Mouse (Mus musculus) yolk sac, embryonic 10.5 days (tissue): Measurements from ENCODE around the gene Rbl1.
A peak's percentile ranks its signal among the peaks of the same experiment; 100 is the strongest.
"Not testable (repeated sequence)": the region's sequence is repeated elsewhere in the genome, so short reads cannot be mapped to it uniquely, and the experiment has no call there.

Experiments
- DNase-seq: peaks from one replicate; pipeline ENCODE4 v3.0.0-alpha.2; 2017; ENCODE audit warnings: low spot score

Rbl1 gene

DNA sequence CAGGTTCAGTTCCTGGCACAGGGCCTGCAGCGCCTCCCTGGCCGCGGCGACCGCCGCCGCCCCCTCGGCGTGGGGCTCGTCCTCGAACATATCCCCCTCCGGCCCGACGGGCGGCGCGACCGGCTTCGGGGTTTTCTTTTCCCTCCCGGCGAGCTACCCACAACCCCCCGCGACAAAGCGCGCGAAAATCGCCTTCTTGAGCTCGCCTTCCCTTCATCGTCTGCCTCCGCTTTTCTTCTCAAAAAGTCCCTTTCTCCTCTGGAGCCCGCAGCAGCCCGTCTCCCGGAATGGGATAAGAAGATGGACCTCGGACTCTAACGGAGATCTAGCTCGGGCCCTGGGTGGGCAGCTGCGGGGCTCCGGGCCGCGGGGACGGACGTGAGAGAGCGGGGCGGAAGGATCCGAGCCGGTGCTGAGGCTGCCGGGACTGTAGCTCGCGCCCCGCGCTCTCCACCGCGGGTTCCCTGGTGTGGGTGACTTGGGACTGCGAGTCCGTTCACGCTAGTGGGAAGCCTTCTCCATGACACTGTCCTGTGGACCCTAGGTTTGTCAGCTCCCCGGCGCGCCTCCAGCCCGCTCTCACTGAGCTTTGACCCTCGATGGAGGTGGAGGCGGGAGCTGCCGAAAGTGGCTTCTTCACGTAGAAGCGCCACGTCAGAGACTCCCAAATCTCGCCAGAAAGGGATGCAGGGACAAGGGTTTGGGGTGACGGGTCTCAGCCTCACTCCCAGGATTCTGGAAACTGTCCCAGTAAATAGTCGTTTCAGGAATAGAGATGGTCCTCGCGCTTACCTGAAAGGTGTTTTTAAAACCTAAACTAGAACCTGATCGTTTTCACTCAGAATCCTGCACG is at the start of gene Rbl1:
Gene Rbl1 (minus strand): TSS at position 169 of the 853 bp plus-strand sequence.
- DNase-seq: peak; percentile 96

DNA sequence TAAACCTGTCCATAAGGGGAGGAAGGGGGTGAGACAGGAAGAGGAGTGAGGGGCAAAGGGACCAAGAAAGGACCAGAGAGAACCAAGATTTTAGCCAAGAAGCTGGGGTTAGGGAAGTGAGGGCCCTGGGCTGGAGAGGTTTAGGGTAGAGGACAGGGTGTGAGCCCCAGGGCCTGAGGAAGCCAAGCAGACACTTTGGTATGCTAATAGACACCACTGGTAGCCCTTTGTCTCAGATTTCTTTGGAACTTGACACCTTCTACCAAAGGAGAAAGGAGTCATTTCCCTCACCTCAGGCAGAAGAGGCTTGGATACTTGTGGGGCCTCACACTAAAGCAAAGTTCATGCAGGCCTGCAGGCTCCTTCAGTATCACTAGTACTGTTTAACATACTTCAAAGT is 43.8 kb upstream of the Rbl1 start:
- no peak for DNase-seq

DNA sequence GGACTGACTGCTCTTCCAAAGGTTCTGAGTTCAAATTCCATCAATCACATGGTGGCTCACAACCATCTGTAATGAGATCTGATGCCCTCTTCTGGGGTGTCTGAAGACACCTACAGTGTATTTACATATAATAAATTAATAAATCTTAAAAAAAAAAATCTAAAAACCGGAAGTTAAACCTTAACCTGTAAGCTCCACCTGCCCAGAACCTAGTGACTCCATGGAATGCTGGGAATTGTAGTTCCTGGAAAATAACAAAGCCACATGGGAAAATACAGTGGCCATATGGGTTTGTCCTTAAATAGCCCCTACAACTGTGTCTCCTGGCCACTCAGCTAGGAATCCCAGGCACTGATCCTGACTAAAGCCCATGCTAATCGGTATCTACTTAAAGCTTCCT is 41.3 kb upstream of the Rbl1 start:
- DNase-seq: peak; percentile 10

DNA sequence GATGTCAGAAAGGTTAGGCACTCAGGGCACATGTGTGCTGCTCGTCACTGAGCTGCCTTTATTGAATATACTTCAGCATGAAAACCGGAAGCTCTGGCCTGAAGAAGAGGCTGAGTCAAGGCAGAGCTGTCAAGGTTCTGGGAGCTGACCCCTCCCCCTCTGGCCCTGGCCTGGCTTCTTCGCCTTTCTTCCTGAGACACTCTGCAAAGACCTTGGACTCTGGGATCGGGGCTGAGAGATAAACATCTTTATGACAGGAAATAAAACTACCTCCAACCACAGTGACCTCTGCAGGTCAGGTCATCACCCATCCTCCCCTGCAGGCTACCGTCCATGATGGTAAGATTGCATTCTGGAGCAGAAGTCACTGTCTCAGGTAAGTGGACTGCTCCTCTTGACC is 40.7 kb upstream of the Rbl1 start:
- DNase-seq: peak; percentile 90

DNA sequence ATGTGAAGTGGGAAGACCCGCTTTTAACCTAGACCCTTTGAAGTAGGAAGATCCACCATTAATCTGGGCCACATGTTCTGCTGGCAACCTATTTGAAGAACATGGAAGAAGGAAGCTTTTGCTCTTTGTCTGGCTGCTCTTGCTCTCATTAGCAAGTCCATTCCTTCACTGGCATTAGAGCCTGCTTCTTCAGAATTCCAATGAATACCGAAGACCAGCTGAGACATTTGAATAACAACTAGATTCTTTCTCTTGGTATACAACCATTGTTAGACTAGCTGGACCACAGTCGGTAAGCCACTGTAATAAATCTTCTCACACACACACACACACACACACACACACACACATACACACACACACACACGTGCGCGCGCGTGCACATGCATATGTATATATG is 31.6 kb upstream of the Rbl1 start:
- no peak for DNase-seq

DNA sequence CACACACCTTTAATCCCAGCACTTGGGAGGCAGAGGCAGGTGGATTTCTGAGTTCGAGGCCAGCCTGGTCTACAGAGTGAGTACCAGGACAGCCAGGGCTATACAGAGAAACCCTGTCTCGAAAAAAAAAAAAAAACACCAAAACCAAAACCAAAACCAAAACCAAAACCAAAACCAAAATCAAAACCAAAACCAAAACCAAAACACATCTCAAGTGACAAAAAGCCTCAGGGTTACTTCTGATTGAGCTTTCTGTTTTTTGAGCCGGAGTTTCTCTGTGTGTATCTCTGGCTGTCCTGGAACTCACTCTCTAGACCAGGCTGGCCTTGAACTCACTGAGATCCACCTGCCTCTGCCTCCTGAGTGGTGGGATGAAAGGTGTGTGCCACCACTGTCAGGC is 17.6 kb upstream of the Rbl1 start:
- DNase-seq: not testable (repeated sequence)

DNA sequence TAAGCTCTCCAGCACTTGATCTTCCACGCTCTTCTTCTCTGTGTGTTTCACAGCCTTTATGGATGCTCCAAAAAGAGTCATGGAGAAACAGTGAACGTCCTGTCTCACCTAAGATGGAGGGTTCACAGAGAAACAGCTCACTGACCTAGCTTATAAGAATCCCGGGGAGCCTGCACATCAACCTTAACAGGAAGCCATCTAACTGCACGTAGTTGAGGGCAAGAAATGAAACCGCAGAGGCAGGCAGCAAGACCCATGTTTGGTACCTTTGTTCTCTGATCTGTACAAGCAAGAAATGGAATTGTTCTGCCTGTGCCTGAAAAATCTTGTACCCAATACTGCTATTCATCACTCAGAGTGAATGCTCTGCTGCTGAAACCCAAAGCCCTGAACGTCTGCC is 15.8 kb upstream of the Rbl1 start:
- no peak for DNase-seq

DNA sequence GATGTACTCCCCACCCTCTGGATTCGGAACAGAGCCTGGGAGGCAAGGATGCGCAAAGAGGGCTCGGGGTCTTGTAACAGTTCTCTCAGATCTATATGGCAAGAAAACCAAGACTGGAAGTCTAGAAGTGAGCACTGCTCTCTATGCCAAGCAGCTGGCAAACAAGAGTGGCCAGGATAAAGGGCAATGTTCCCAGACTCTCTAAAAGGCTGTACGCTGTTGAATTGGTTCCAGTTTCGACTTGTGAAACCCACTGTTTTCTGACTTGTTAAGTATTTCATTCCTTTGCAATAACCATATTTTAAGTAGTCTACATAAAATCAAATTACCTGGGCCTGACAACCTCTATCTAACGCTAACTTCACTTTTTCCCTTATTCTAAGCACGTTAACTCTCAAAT is 7.4 kb upstream of the Rbl1 start:
- DNase-seq: no peak

DNA sequence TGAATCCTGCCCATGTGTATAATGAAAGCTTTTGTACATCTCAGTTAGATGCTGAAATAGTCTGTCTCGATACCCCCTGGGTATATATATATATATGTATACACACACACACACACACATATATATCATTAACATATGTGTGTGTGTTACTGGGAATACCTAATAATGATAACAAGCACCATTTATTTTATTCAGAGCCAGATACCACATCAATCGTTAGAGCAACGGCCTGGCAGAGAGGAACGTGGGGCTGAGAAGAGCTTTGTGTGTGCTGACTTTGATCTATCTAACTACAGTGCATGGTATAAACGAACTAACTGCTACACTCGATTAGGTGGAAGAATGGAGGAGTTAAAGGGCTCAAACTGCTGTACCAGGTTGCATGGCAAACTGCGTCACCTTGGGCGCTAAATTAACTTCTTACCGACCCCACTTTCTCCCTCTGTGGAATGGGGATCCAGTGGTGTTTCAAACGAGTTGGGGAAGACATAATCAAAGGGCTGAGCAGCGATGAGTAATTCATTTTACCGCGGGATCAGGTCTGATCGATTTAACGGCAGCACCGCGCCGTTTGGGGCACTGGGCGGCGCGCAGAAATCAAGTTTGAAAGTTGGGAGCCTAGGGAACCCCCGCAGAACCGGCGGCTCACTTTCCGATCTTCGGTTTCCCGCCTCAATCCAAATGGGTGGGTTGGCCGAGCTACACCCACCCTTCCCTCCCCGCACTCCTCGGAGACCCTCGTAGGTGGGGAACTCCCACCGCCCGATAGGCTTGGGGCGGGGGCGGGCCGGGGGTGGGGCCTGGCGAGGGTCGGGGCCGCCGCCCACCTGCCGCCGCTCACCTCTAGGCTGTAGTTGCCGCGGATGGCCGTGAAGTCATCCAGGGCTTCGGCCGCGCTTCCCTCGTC is 622 bp downstream of the Rbl1 start:
- DNase-seq: no peak

DNA sequence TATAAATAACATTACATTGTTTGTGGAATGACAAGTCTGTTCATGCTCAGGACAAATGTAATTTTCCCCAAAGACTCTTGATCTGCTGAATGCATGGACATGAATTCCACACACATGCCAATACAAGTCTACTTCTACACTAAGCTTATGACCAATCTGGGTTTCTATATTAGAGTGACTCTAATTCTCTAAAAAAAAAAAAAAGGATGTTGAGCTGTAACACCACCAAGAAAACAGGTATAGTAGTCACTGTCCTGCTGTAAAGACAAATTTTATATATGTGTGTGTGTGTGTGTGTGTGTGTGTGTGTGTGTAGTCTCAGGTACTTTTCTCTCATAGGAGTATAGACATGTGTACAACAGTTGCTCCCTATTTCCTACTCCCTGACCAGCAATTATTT is 1.3 kb downstream of the Rbl1 start:
- no peak for DNase-seq

DNA sequence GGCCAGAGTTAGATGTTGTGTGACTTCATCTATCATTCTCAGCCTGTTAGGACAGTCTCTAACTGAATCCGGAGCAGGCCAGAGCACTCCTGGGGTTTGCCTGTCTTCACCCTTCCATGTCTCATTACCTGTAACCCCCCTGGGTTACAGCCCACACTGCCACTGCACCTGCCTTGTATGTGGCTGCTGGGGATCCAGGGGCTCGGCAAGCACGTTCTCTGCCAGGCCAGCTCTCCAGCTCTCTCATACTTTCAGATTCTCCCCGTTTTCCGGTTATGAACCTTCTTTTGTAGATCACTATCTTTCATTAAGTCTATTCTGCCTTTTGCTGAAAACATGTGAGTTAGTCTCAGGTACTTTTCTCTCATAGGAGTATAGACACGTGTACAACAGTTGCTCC is 2.0 kb downstream of the Rbl1 start:
- no peak for DNase-seq

DNA sequence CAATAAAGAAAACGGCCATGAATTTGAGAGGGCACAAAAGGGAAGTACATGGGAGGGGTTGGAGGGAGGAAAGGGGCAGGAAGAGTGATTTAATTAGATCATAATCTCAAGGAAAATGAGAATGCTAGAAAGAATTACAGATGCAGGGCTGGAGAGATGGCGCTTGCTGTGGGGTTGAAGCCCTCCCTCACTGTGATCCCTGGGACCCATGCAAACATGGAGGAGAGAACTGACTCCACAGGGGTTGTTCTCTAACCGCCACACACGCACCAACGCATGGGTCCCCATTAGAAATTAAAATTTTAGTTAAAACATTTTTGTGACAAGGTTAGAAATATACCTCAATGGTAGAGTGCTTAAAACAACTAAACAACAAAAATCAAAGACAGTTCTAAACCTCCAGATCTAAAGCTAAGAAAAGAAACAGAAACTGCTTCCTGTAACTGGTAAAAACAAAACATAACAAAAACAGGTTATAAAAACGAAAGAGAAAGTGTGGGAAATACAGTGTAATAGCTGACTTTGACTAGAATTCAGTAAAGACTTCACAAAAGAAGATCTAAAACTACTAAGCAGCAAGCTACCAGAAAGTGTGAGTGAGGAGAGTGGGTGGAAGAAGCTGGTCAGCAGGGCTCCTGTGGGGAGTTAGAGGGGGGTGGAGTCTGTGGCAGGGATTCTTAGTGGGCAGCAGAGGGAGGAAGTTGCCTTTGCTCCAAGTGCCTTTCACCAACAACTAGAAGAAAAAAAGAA is 3.1 kb downstream of the Rbl1 start:
- no peak for DNase-seq

DNA sequence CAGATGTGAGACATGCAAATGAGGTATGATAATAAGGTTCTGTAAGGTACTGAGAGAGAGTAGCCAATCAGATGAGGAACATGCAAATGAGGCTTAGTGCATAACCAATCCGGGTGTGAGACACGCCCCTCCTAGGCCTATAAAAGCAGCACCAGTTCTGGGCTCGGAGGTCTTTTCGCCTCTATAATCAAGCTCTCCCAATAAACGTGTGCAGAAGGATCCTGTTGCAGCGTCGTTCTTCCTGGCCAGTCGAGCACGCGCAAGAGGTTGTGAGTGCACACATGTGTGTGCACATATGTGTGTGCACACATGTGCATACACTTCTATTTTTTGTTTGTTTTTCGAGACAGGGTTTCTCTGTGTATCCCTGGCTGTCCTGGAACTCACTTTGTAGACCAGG is 5.9 kb downstream of the Rbl1 start:
- not testable (repeated sequence) for DNase-seq

DNA sequence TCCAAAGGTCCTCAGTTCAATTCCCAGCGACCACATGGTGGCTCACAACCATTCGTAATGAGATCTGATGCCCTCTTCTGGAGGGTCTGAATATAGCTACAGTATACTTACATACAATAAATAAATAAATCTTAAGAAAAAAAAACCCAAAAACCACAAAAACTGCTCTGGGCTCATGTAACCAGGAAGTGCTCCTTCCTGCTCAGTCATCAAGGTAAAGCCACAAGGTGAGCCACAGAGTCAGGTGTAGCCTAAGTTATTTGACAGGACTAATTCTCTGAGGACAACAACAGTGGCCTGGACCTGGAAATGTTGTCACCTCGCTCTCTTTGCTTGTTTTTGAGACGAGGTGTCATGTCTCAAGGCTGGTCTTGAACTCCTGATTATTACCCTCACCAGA is 13.7 kb downstream of the Rbl1 start:
- DNase-seq: no peak

DNA sequence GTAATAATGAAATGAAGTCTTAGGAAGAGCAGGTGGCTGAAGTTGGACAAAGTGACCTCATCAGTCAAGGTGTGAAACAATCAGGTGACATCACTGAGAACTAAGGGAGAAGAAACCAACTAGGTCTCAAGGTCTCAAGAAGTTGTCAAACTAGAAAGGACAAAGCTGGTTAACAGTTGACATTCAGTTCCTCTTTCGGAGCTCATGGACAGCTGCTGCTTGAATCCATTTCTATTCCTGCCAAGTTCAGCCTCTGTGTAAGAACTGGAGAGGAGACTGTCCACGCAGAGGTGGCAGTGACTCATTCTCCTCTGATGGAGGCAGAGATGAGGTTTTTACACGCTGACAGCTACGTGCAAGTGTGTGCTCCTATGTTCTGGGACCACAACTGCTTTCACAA is 17.1 kb downstream of the Rbl1 start:
- DNase-seq: no peak

DNA sequence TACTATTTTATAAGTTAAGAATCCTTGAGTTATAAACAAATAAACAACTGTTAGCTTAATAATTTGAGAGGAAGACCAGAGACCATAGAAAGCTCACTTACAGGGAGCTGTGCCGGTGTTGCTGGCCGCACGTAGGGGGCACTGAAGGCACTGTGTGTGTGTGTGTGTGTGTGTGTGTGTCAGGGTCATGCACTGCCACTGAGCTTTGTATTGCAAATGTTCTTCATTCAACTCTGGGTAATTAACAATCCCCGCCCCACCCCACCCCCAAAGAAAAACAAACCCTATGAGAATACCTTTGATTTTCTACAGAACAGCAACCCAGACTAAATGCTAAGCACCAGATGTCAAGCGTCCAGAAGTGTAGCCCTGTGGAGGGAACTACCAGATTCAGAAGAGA is 17.8 kb downstream of the Rbl1 start:
- DNase-seq: no peak

DNA sequence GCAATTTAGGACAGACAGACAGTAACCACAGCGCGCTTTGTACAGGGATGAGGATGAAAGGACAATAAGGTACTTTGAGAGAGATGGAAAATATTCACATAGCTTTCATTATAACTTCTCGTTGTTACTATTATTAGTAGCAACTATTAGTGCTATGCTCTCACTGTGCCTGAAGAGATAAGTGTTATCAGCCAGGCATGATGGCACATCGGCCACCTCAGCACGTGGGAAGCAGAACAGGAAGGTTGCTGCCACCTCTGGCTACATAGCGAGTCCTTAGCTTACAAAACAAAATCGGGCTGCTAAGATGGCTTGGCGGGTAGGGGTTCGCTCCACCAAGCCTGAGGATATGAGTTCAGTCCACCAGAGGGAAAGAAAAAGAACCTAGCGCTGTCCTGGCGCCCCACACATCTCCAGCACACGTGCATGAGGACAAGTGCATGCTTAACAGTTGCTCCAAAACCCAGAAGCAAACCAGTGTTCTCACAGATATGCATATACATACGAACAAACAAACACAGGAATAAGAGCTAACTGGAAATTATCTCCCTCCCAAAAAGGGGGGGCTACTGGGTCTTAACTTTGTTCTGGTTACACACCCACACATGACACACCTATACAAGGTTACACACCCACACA is 19.2 kb downstream of the Rbl1 start:
- no peak for DNase-seq

DNA sequence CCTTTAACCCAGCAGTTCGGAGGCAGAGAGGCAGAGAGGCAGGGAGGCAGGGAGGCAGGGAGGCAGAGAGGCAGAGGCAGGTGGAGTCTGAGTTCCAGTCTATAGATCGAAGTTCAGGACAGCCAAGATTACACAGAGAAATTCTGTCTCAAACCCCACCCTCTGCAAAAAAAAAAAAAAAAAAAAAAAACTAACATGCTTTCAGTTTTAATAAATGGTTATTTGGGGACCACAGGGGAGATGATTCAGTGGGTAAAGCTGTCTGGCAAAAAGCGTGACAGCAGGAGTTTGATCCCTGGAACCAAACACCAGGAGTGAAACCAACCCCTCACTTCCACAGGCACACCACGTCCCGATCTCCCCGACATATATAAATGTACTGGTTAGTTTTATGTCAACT is 26.2 kb downstream of the Rbl1 start:
- no peak for DNase-seq

DNA sequence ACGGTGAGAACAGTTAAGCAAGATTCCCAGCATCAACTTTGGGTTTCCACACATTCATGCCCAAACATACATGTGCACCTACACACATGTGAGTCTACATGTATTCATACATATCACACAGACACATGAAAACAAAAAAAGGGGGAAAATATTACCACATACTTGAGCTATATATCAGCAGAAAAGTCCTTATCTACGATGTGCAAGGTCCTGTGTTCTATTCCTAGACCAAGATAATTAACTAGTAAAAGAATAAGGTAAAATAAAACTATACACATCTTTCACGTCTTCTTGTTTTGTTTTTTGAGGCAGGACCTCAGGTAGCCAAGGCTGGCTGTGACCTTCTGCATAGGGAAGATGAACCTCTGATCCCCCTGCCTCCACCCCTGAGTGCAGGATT is 28.1 kb downstream of the Rbl1 start:
- no peak for DNase-seq

DNA sequence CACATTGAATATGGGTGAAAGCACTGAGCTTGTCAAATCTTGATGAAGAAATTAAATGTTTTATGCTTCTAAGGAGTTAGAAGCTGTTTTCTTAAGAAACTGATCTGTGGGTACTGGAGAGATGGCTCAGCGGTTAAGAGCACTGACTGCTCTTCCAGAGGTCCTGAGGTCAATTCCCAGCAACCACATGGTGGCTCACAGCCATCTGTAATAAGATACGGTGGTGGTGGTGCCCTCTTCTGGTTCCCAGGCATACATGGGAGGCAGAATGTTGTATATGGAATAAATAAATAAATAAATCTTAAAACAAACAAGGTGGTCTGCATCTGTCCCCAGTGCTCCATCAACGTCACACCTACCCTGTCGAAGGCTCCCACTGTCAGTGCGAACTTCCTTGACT is 29.9 kb downstream of the Rbl1 start:
- no peak for DNase-seq

DNA sequence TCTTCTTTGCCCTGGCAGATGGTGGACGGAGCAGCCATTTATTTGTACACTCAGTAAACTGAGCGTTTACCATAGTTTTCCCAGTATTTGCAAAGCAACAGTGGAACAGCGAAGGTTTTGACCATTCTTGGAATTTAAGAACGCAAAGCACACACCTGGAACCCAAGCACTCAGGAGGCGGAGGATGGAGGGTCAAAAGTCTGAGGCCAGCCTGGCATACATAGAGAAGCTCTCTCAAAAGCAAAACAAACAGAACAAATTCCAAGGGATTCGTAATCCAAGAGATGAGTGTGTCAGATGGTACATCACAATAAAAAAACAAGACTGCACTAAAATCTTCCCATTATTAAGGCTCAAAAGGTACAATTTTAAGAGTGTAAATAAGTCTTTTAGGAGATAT is 30.8 kb downstream of the Rbl1 start:
- DNase-seq: no peak

DNA sequence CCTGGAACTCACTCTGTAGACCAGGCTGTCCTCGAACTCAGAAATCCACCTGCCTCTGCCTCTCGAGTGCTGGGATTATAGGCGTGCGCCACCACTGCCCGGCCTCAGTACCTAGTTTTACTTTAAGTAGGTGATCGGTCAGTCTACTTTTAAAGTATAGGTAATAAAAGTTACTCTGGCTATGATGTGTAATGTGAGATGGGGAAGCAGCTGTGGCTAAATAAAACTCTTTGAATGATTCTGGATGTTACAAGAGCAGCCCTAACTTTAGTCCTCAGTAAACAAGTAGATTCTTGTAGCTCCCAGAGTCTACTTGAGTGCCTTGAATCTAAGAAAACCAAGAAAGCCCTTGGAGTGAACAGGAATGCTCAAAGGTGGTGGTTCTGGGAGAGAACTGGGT is 31.4 kb downstream of the Rbl1 start:
- no peak for DNase-seq
